Mouse (Mus musculus) limb, embryonic 12.5 days (tissue): Measurements from ENCODE around the gene Mpeg1. TPM values are rescaled to one million over a fixed set of nuclear protein-coding genes. Genes with fewer than 3 reads are reported as not detected.
A peak's percentile ranks its signal among the peaks of the same experiment; 100 is the strongest.

ENCODE experiments used
- ATAC-seq: fragments of 200-750 bp; cut with Nextera tagmentation; 2 replicates; pipeline ENCODE4 v1.8.0; 2017; ENCODE audit warnings: low read depth, moderate TSS enrichment; ENCODE audit not compliant: insufficient number of reproducible peaks, insufficient read depth, low FRiP score, low TSS enrichment
- H3K27ac ChIP-seq: fragments of 300-500 bp; sonication (generic); 2 replicates; pipeline ENCODE4 v1.5.1; 2016; ENCODE audit warnings: mild to moderate bottlenecking, moderate library complexity
- H3K27me3 ChIP-seq: fragments of 300-500 bp; sonication (generic); 2 replicates; pipeline ENCODE4 v1.6.1; 2016; ENCODE audit warnings: mild to moderate bottlenecking, moderate library complexity
- H3K36me3 ChIP-seq: fragments of 300-500 bp; sonication (generic); 2 replicates; pipeline ENCODE4 v1.6.1; 2016; ENCODE audit warnings: mild to moderate bottlenecking, moderate library complexity
- H3K4me1 ChIP-seq: fragments of 300-500 bp; sonication (generic); replicated peaks from 2 replicates; pipeline ENCODE4 v1.6.1; 2016
- H3K4me2 ChIP-seq: fragments of 300-500 bp; sonication (generic); 2 replicates; pipeline ENCODE4 v1.6.1; 2016; ENCODE audit warnings: mild to moderate bottlenecking, moderate library complexity
- H3K4me3 ChIP-seq: fragments of 300-500 bp; sonication (generic); replicated peaks from 2 replicates; pipeline ENCODE4 v1.5.1; 2016; ENCODE audit warnings: mild to moderate bottlenecking
- H3K9ac ChIP-seq: fragments of 300-500 bp; sonication (generic); replicated peaks from 2 replicates; pipeline ENCODE4 v1.6.1; 2016; ENCODE audit warnings: mild to moderate bottlenecking, moderate library complexity
- H3K9me3 ChIP-seq: fragments of 300-500 bp; sonication (generic); 2 replicates; pipeline ENCODE4 v1.6.1; 2016; ENCODE audit warnings: mild to moderate bottlenecking, moderate library complexity
- WGBS: fragments of 180-500 bp; shearing (Covaris S2); methylation state at CpG from one replicate; pipeline ENCODE4 v1.1.7; 2016; 5-methylcytosine and 5-hydroxymethylcytosine counted together
- polyA plus RNA-seq: library from polyadenylated mRNA; unstranded; fragments of >200 nt; fragmentation: Nextera tagmentation; extraction: Ambion mirVana; gene quantifications from 2 replicates; pipeline ENCODE4 v1.2.1, GENCODE M21; 2016

The Mpeg1 gene
- polyA plus RNA-seq, 1 experiment from 2014 or later: 0.25 TPM

DNA sequence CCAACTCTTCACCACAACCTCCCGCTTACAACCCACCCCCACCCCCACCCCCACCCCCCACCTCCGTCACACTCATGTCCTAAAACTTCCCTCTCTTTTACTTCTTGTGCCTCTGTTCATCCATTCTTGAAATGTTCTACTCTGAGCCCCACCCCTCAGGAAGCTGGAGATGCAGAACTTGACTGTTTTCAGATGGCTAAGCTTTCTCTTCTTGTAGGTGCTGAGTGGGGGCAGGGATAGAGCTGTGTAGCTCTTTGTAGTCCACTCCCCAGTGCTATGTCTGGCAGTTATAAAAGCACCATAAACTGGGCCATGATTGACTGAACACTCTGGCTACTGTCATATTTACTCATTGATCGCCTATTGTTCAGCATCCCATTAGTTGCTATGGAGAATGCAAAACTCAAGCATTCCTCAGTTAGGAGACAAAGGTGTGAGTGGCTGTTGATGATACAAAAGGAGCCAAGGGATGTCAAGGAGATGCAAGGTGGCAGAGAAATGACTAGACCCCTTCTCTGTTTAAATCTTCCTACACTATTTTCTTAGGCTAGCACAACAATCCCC, 34.5 kb downstream of the Mpeg1 start:
- Histone ChIP-seq H3K4me2 (no peak overlapping the region), H3K9me3 (no peaks in the 10 kb centered on the region), H3K27me3 (peaks cover 12% of the 10 kb centered on the region), H3K27ac (no peak overlapping the region), H3K4me3 (no peak overlapping the region), H3K9ac (no peak overlapping the region), H3K36me3 (peaks cover 12% of the 10 kb centered on the region), H3K4me1 (peaks cover 7% of the 10 kb centered on the region; the same call in 1 of the 2 replicates)
- whole genome bisulfite sequencing: 74% methylated on average over 3 of the region's 3 CpGs
- no peak for ATAC-seq

DNA sequence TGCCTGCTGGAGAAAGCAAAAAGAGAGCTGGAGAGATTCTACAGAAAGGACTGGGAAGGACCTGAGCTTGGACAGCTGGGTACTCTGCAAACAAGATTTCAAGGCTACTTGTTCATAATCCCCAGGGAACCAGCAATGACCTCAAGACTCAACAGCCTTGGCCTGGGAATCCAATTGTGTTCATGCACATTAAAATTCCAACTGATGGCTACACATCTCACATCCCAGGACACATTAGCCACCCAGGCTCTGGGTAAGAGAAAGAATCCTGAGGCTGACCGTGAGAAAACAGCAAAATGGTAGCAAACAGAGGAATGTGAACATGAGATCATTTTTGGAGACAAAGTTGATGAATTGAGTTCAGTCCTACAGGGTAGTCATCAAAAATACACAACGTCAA, 35.7 kb downstream of the Mpeg1 start:
- Histone ChIP-seq H3K4me3 (no peak overlapping the region), H3K27ac (no peak overlapping the region), H3K27me3 (peaks cover 21% of the 10 kb centered on the region), H3K9ac (no peak overlapping the region), H3K4me2 (no peak overlapping the region), H3K4me1 (peaks cover 16% of the 10 kb centered on the region; the same call in 1 of the 2 replicates), H3K9me3 (no peaks in the 10 kb centered on the region), H3K36me3 (peaks cover 5% of the 10 kb centered on the region)
- WGBS: 88% methylated on average over 2 of the region's 2 CpGs
- no peak for ATAC-seq

DNA sequence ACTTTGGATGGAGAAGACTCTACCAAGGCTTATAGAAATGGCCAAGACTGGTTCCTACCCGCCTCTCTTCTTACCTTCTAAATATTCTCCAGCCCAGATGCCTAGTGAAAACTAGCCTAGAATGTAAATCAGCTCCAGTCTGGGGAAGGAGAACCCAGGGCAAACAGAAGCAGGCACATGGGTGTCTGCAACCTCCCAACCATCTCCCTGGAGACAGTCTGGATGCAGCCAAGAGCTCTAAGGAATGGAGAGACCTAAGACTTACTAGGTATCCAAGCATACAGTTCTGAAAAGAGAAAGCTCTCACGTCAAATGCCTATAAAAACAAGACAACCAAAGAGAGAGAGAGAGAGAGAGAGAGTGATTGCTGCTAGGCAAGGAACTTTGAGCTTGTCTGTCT, 37.3 kb downstream of the Mpeg1 start:
- WGBS: 91% methylated on average over 2 of the region's 2 CpGs
- no peak for ATAC-seq
- peaks cover 16% of the 10 kb centered on the region; the same call in 1 of the 2 replicates for H3K4me1 ChIP-seq

DNA sequence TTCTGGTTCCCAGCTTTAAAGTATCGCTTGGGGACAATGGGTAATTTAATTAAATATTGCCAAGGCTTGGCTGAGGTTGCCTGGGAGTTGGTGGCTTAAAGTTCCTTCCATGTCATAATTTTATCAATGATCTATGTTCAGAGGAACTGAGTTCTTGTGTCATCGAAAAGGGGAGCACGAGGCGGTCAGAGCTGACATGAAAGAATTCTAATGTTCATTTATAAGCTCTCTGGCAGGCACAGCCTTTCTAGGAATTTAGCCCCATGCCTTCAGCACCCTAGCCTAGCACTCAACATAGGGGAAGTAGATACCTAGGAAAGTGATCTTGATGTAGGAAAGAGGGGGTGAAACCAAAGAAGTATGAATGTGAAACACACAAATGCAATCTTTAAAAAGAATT, 37.7 kb downstream of the Mpeg1 start:
- no peak overlapping the region for H3K9ac ChIP-seq
- H3K36me3 ChIP-seq: no peaks in the 10 kb centered on the region
- no peak overlapping the region for H3K27ac ChIP-seq
- peaks cover 21% of the 10 kb centered on the region for H3K27me3 ChIP-seq
- no peaks in the 10 kb centered on the region for H3K9me3 ChIP-seq
- 89% methylated on average over 4 of the region's 4 CpGs for WGBS
- H3K4me1 ChIP-seq: peaks cover 16% of the 10 kb centered on the region; the same call in 1 of the 2 replicates
- H3K4me2 ChIP-seq: no peak overlapping the region
- no peak overlapping the region for H3K4me3 ChIP-seq
- no peak for ATAC-seq

More for the DNA sequence above, 37.3 kb downstream of the Mpeg1 start:
- Histone ChIP-seq H3K27me3 (peaks cover 21% of the 10 kb centered on the region), H3K4me2 (no peak overlapping the region), H3K36me3 (no peaks in the 10 kb centered on the region), H3K9me3 (no peaks in the 10 kb centered on the region), H3K9ac (no peak overlapping the region), H3K4me3 (no peak overlapping the region), H3K27ac (no peak overlapping the region)

DNA sequence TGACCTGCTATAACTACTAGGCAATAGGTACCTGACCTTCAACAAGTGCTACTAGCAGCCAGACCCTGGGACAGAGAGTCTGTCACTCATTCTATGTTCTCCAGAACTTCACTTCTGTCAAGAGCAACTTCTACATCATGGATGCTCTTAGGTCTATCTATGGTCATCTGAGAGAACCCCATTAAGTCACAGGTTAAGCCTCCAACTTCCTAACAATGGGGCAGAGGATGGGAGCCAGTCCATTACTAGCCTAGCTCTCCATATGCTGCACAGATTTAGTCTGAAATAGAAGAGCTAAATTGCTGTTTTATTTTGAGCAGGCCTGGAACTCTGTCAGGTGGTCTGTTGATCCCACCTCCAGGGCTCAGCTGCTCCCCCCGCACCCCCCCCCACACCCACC, 38.4 kb downstream of the Mpeg1 start:
- no peak overlapping the region for H3K9ac ChIP-seq

DNA sequence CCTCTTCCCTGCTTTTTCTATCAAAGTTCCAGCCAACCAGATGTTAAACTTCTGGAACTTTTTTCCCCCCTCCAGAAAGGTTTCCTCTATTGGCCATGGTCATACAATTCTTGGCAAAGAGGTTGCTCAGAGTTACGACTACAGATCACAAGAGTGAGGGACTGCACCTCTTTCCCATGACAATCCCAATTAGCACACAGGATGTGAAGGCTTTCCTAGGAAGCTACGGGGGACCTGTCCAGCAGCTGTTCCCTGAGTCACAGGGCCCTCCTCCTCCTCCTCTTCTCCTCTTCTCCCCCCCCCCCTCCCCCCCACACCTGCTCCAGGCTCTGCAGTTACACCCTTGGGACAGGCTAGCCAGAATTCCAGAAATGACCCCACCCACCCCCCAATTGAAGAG, 38.9 kb downstream of the Mpeg1 start:
- ATAC-seq: no peak
- 29% methylated on average over 2 of the region's 2 CpGs for WGBS
- H3K4me2 ChIP-seq: peak overlapping the region; percentile 94
- H3K27me3 ChIP-seq: peaks cover 21% of the 10 kb centered on the region
- H3K9ac ChIP-seq: no peak overlapping the region
- H3K36me3 ChIP-seq: no peaks in the 10 kb centered on the region
- H3K4me1 ChIP-seq: peaks cover 16% of the 10 kb centered on the region; the same call in 1 of the 2 replicates
- H3K27ac ChIP-seq: no peak overlapping the region
- H3K4me3 ChIP-seq: no peak overlapping the region
- H3K9me3 ChIP-seq: no peaks in the 10 kb centered on the region

More for the DNA sequence above, 38.4 kb downstream of the Mpeg1 start:
- 100% methylated on average over 1 of the region's 1 CpGs for WGBS
- H3K9me3 ChIP-seq: no peaks in the 10 kb centered on the region
- no peak overlapping the region for H3K4me3 ChIP-seq
- no peak for ATAC-seq
- peaks cover 21% of the 10 kb centered on the region for H3K27me3 ChIP-seq
- H3K4me2 ChIP-seq: no peak overlapping the region
- no peak overlapping the region for H3K27ac ChIP-seq
- peaks cover 16% of the 10 kb centered on the region; the same call in 1 of the 2 replicates for H3K4me1 ChIP-seq
- H3K36me3 ChIP-seq: no peaks in the 10 kb centered on the region

DNA sequence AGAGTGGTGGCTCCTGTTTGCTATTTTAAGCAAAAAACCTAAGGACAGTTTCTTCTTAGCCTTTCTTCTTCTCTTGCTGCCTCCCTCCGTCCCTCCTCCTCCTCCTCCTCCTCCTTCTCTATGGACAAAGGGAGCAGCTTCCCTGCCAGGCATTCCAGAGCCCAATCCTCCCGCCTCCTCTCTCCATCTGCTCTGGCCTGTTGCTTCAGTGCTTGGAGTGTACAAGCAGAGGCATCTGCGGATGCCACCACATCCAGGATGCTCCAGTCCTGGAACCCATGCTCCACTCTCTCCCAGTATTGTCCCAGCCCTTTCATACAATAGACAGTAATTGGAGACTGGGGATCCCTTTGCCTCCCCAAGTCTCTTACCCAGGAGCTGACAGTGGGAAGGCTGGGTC, 39.5 kb downstream of the Mpeg1 start:
- no peak overlapping the region for H3K9ac ChIP-seq
- H3K27ac ChIP-seq: no peak overlapping the region
- H3K4me2 ChIP-seq: peak overlapping the region; percentile 94
- H3K36me3 ChIP-seq: no peaks in the 10 kb centered on the region
- peak overlapping the region; percentile 70 for H3K4me3 ChIP-seq
- H3K9me3 ChIP-seq: no peaks in the 10 kb centered on the region
- ATAC-seq: no peak
- H3K4me1 ChIP-seq: peaks cover 16% of the 10 kb centered on the region; the same call in 1 of the 2 replicates
- H3K27me3 ChIP-seq: peaks cover 21% of the 10 kb centered on the region
- WGBS: 12% methylated on average over 3 of the region's 3 CpGs

DNA sequence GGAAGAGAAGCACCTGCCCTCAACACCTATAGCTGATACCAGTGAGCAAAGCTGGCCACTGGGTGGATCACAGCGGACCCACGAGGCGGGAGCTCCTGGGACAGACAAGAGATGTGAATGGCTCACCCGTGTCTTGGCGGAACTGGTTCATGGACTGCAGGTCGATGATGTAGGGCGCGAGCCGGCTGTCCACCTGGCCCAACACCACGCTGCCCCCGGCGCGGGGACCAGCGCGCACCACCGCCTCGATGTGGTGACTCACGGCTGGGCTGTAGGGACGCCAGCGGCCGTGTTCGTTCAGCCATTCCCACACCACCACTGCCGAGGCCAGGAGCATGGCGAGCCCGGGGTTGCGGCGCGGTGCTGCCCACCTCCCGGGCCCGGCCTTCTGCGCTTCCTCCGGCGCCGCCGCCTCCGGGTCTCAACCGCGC, 40.3 kb downstream of the Mpeg1 start:
- ATAC-seq: peak; percentile 64
- Histone ChIP-seq H3K9ac (peak overlapping the region; percentile 81), H3K4me3 (peak overlapping the region; percentile 70), H3K4me1 (peaks cover 16% of the 10 kb centered on the region; the same call in 1 of the 2 replicates), H3K4me2 (peak overlapping the region; percentile 94), H3K9me3 (no peaks in the 10 kb centered on the region), H3K36me3 (no peaks in the 10 kb centered on the region), H3K27me3 (peaks cover 21% of the 10 kb centered on the region), H3K27ac (peak overlapping the region; percentile 74)
- WGBS: under 1% methylated on average over 38 of the region's 38 CpGs

DNA sequence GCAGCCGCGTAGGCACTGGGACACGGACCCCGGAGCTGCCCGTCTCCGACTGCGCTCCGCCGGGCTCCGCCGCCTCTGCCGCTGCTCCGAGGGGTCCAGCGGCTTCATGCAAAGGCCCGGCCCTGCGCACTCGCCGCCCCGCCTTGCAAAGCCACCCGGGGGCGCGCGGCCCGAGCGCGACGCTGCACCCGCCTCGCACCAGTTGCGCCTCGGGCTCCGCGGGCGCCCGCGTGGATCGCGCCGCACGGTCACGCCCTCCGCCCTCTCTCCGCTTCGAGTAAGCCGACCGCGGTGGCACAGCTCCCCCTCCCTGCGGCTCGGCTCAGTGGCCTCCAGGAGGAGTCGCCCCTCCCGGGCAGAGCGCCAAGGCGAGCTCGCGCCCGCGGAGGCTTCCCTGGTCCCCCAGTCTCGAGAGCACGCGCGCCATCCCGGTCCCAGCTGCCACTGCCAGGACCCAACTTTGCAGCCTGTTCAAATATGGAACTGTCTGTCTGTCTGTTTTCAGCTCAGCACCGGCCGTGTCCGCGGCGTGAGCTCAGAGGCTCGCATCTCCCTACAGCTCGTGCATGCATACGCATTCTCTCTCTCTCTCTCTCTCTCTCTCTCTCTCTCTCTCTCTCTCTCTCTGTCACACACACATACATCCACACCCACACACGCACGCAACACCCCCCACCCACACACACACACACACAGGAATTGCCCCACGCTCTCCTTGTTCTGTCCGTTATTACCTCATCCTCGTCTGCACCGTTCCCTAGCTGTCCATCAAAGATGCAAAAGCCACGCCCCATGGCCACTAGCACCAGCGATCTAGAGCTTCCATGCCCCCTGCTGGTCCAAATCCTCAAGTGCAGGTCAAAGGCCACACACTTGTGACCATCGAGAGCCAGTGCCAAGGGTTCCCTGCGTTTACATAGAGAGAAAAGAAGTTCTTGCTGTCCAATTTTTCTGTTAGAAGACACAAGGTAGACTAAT, 41.1 kb downstream of the Mpeg1 start, which contains the start of gene Dtx4:
TSS of gene Dtx4 (minus strand) at position 85 of the 978 bp plus-strand sequence.
- peak within 1 kb of the TSS; percentile 81 for H3K9ac ChIP-seq
- H3K4me2 ChIP-seq: peak within 1 kb of the TSS; percentile 94
- WGBS: under 1% methylated on average over 73 of the region's 80 CpGs
- H3K27ac ChIP-seq: peak within 1 kb of the TSS; percentile 74
- peaks cover 21% of the 10 kb centered on the region for H3K27me3 ChIP-seq
- peaks cover 16% of the 10 kb centered on the region; the same call in 1 of the 2 replicates for H3K4me1 ChIP-seq
- H3K9me3 ChIP-seq: no peaks in the 10 kb centered on the region
- ATAC-seq: peak; percentile 92
- peak within 1 kb of the TSS; percentile 70 for H3K4me3 ChIP-seq
- H3K36me3 ChIP-seq: no peaks in the 10 kb centered on the region

DNA sequence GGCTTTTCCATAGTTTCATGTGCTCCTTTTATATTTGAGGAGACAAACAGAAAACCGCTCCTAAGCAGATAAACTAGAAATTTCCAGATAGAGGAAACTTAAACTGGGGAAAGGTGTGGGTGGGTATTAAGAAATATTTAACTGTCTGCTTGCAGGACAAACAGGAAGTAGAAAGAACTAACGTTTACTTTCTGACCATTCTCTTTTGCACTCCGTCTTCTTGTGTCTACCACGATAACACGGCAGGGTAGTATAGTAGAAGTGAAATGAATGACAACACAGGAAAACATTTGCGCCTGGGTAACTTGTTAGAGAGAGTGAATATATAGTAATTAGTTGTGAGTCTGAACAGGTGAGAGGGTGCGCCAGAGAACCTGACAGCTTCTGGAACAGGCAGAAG, 42.2 kb downstream of the Mpeg1 start:
- H3K27me3 ChIP-seq: peaks cover 21% of the 10 kb centered on the region
- H3K4me3 ChIP-seq: no peak overlapping the region
- no peak overlapping the region for H3K27ac ChIP-seq
- no peaks in the 10 kb centered on the region for H3K36me3 ChIP-seq
- H3K4me2 ChIP-seq: no peak overlapping the region
- 91% methylated on average over 7 of the region's 7 CpGs for WGBS
- H3K9ac ChIP-seq: no peak overlapping the region
- ATAC-seq: no peak
- H3K4me1 ChIP-seq: peaks cover 16% of the 10 kb centered on the region; the same call in 1 of the 2 replicates
- H3K9me3 ChIP-seq: no peaks in the 10 kb centered on the region

DNA sequence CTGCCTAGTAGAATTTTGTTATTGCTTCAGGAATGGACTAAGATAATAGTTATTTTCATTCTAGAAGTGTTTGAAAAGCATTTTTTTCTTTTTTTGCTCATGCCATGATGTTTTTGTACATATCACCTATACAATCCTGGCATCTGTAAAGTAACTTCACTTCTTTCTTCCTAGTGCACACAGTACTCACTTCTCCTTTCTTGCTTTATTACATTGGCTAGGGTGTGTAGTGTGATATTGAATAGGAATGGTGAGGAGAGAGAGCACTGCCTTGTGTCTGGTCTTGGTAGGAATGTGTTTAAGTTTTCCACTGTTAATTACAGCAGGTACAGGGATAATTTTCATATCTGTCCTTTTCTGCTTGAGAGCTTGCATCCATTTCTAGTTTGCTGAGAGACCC, 54.0 kb downstream of the Mpeg1 start:
- Histone ChIP-seq H3K4me2 (no peak overlapping the region), H3K4me3 (no peak overlapping the region), H3K36me3 (no peaks in the 10 kb centered on the region), H3K27ac (no peak overlapping the region), H3K9me3 (no peaks in the 10 kb centered on the region), H3K9ac (no peak overlapping the region), H3K4me1 (no peaks in the 10 kb centered on the region), H3K27me3 (peaks cover 7% of the 10 kb centered on the region; the same call in 1 of the 2 replicates)
- ATAC-seq: no peak
